7 mouse cellular contexts compared by ENCODE assay signal in the genomic region with DNA sequence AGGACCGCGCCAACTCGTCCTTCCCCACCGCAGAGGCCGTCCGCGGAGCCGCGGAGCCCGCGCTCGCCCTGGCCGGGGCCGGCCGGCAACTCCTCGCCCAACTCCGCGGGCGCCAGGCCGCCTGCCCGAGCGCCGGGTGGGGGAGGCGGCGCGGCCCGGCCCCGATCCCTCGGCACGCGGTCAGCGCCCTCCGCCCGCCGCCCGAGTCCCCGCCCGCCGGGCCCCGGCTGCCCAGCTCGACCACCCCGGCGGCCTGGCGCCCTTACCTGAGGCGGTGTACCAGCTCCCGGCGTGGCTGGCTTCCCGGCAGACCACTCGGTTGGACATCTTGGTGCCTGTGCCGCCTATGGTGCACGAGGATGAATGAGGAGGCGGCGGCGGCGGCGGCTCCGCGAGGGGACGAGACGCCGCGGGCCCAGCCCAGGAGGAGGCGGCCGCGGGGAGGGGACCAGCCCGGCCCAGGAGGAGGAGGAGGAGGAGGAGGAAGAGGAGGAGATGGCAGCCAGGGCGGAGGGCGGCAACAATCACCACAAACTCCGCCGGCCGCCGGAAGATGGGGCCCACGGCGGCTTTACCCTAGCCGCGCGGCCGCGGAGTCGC. TPM values are rescaled to one million over a fixed set of nuclear protein-coding genes. Genes with fewer than 3 reads are reported as not detected.
DNase-seq lines count a peak whose midpoint lies in the region; ATAC-seq and TF ChIP-seq lines count a peak whose summit lies in the region.

No protein-coding gene starts in this region.

- H3K4me2 ChIP-seq in limb, embryonic 11.5 days (ENCODE audit: low read depth, severe bottlenecking), result peak overlapping the region; percentile 53
- H3K4me2 ChIP-seq in midbrain, embryonic 12.5 days (replicated peaks), result peak overlapping the region; percentile 73

- peak overlapping the region; percentile 90 for H3K4me3 ChIP-seq in limb, embryonic 11.5 days (ENCODE audit: low read depth, low read length)
- H3K4me3 ChIP-seq in midbrain, embryonic 12.5 days, result peak overlapping the region; percentile 96
- H3K4me3 ChIP-seq in small intestine, adult 2 months (ENCODE audit: low read depth, low read length), result peak overlapping the region; percentile 98

- H3K4me1 ChIP-seq in limb, embryonic 11.5 days (ENCODE audit: control insufficient read depth, insufficient read depth, low read length), result 0 out of 2 replicates have a peak, but pooled peaks cover 5% of the 10 kb centered on the region
- peaks cover 18% of the 10 kb centered on the region for H3K4me1 ChIP-seq in midbrain, embryonic 12.5 days
- H3K4me1 ChIP-seq in small intestine, adult 2 months (ENCODE audit: control insufficient read depth, insufficient read depth, insufficient read length, low read length), result peaks cover 7% of the 10 kb centered on the region; the same call in 1 of the 2 replicates

- peak; percentile 69 for ATAC-seq in granulocyte monocyte progenitor cell, adult 5-6 weeks (replicated peaks; ENCODE audit: poor library complexity, severe bottlenecking)
- peak; percentile 87 for ATAC-seq in limb, embryonic 11.5 days (ENCODE audit: insufficient number of reproducible peaks, low FRiP score, low TSS enrichment, low read depth)
- ATAC-seq in midbrain, embryonic 12.5 days (ENCODE audit: low FRiP score, low read depth), result peak; percentile 79

- no peaks in the 10 kb centered on the region for H3K27me3 ChIP-seq in limb, embryonic 11.5 days (ENCODE audit: control insufficient read depth, insufficient read depth, low read length)
- H3K27me3 ChIP-seq in midbrain, embryonic 12.5 days, result no peaks in the 10 kb centered on the region
- no peaks in the 10 kb centered on the region for H3K27me3 ChIP-seq in small intestine, adult 2 months (ENCODE audit: control insufficient read depth, insufficient read depth, low read length)

- TF ChIP-seq CTCF in small intestine, adult 2 months (IDR thresholded peaks at IDR 0.05; ENCODE audit: extremely low read depth, insufficient read length, insufficient replicate concordance, low read depth, low read length), result no peak

- peak; percentile 16; the same call in 1 of the 2 replicates for TF ChIP-seq POLR2A in small intestine, adult 2 months (IDR thresholded peaks at IDR 0.05; ENCODE audit: low read depth, low read length)

- H3K9me3 ChIP-seq in limb, embryonic 11.5 days (ENCODE audit: control insufficient read depth, low read length), result no peaks in the 10 kb centered on the region
- H3K9me3 ChIP-seq in midbrain, embryonic 12.5 days, result no peaks in the 10 kb centered on the region

- DNase-seq in adrenal gland, adult 8-10 months, result peak; percentile 83
- peak; percentile 86 for DNase-seq in embryo, embryonic 9.5 days (ENCODE audit: extremely low spot score)
- DNase-seq in kidney, adult 11 months, result peak; percentile 87
- DNase-seq in limb, embryonic 11.5 days (ENCODE audit: low spot score), result peak; percentile 81

- H3K36me3 ChIP-seq in limb, embryonic 11.5 days (ENCODE audit: control insufficient read depth, insufficient read depth, low read length), result no peaks in the 10 kb centered on the region; the same call in 1 of the 2 replicates
- no peaks in the 10 kb centered on the region for H3K36me3 ChIP-seq in midbrain, embryonic 12.5 days
- H3K36me3 ChIP-seq in small intestine, adult 2 months (ENCODE audit: control insufficient read depth, insufficient read depth, low read length), result peaks cover 6% of the 10 kb centered on the region

- H3K27ac ChIP-seq in limb, embryonic 11.5 days (replicated peaks; ENCODE audit: low read depth, low read length), result peak overlapping the region; percentile 96
- peak overlapping the region; percentile 96 for H3K27ac ChIP-seq in midbrain, embryonic 12.5 days (replicated peaks)
- H3K27ac ChIP-seq in small intestine, adult 2 months (ENCODE audit: insufficient read depth, low read depth, low read length), result peak overlapping the region; percentile 67; the same call in 1 of the 2 replicates

- peak overlapping the region; percentile 96 for H3K9ac ChIP-seq in limb, embryonic 11.5 days (ENCODE audit: low read length)
- H3K9ac ChIP-seq in midbrain, embryonic 12.5 days (replicated peaks), result peak overlapping the region; percentile 94

- under 1% methylated on average over 58 of the region's 80 CpGs for WGBS in limb, embryonic 11.5 days
- WGBS in midbrain, embryonic 12.5 days, result 1% methylated on average over 48 of the region's 80 CpGs
- WGBS in small intestine, adult 2 months, result under 1% methylated on average over 72 of the region's 80 CpGs

RNA-seq across cellular contexts. Expression of gene Memo1, which starts 0.8 kb away (rescaled TPM):
- 10 to 100 TPM; 86.6 to 96.8 (median 91.1) TPM for total RNA-seq in adrenal gland, adult 8-10 months (2022)
- total RNA-seq in granulocyte monocyte progenitor cell, adult 5-6 weeks (2014; fragmentation: Nextera tagmentation), result 83.0 and 92.0 TPM in 2 replicates
- total RNA-seq in granulocyte monocyte progenitor cell, adult 5-6 weeks (2017), result 97.9 and 115 TPM in 2 replicates
- 89.2 and 94.3 TPM in 2 replicates for polyA plus RNA-seq in limb, embryonic 11.5 days (2014; fragmentation: Nextera tagmentation; extraction: Ambion mirVana)
- 71.1 and 72.1 TPM in 2 replicates for polyA plus RNA-seq in midbrain, embryonic 12.5 days (2016; fragmentation: Nextera tagmentation; extraction: Ambion mirVana)
- 11.0 and 11.6 TPM in 2 replicates for polyA plus RNA-seq in small intestine, adult 2 months (2012; rRNA removed)

RNA-seq across cellular contexts. Expression of gene Dpy30, which starts 29.2 kb away (rescaled TPM):
- 10 to 100 TPM; 65.1 to 81.0 (median 68.4) TPM for total RNA-seq in adrenal gland, adult 8-10 months (2022)
- 207 and 255 TPM in 2 replicates for total RNA-seq in granulocyte monocyte progenitor cell, adult 5-6 weeks (2014; fragmentation: Nextera tagmentation)
- total RNA-seq in granulocyte monocyte progenitor cell, adult 5-6 weeks (2017), result 171 and 231 TPM in 2 replicates
- 275 and 279 TPM in 2 replicates for polyA plus RNA-seq in limb, embryonic 11.5 days (2014; fragmentation: Nextera tagmentation; extraction: Ambion mirVana)
- 226 and 239 TPM in 2 replicates for polyA plus RNA-seq in midbrain, embryonic 12.5 days (2016; fragmentation: Nextera tagmentation; extraction: Ambion mirVana)
- 10.3 and 17.8 TPM in 2 replicates for polyA plus RNA-seq in small intestine, adult 2 months (2012; rRNA removed)

RNA-seq across cellular contexts. Expression of gene Spast, which starts 44.3 kb away (rescaled TPM):
- 10 to 100 TPM; 24.4 to 32.9 (median 26.3) TPM for total RNA-seq in adrenal gland, adult 8-10 months (2022)
- total RNA-seq in granulocyte monocyte progenitor cell, adult 5-6 weeks (2014; fragmentation: Nextera tagmentation), result 27.3 and 28.8 TPM in 2 replicates
- 54.7 and 70.0 TPM in 2 replicates for total RNA-seq in granulocyte monocyte progenitor cell, adult 5-6 weeks (2017)
- polyA plus RNA-seq in limb, embryonic 11.5 days (2014; fragmentation: Nextera tagmentation; extraction: Ambion mirVana), result 31.2 and 32.7 TPM in 2 replicates
- 41.1 and 46.8 TPM in 2 replicates for polyA plus RNA-seq in midbrain, embryonic 12.5 days (2016; fragmentation: Nextera tagmentation; extraction: Ambion mirVana)
- 3.6 and 7.0 TPM in 2 replicates for polyA plus RNA-seq in small intestine, adult 2 months (2012; rRNA removed)

Comparison
In these comparisons a context has a peak if more than half of its experiments do, and no peak if none do; other contexts are left out.
1. Peak in every context shown above with its lines: DNase-seq, ATAC-seq, H3K4me3 ChIP-seq and H3K27ac ChIP-seq.
2. RNA of gene Dpy30, which starts 29.2 kb away (polyA plus RNA-seq): 275 to 279 TPM in limb, embryonic 11.5 days and 226 to 239 TPM in midbrain, embryonic 12.5 days; 10.3 to 17.8 TPM in small intestine, adult 2 months; every median in the first group is over 10 times any median in the second.